Mouse (Mus musculus) forebrain, embryonic 13.5 days (tissue): ENCODE measurements around the gene 5730596B20Rik. TPM values are rescaled to one million over a fixed set of nuclear protein-coding genes. Genes with fewer than 3 reads are reported as not detected.

ENCODE experiments used
- ATAC-seq: fragments of 200-750 bp; cut with Nextera tagmentation; 2 replicates; pipeline ENCODE4 v1.8.0; 2017
- H3K27ac ChIP-seq: fragments of 300-500 bp; sonication (generic); 2 replicates; pipeline ENCODE4 v1.5.1; 2015; ENCODE audit warnings: inconsistent platforms, mild to moderate bottlenecking, moderate library complexity
- H3K27me3 ChIP-seq: fragments of 300-500 bp; sonication (generic); 2 replicates; pipeline ENCODE4 v1.6.1; 2015; ENCODE audit warnings: mild to moderate bottlenecking, inconsistent platforms
- H3K36me3 ChIP-seq: fragments of 300-500 bp; sonication (generic); 2 replicates; pipeline ENCODE4 v1.6.1; 2015; ENCODE audit warnings: mild to moderate bottlenecking, inconsistent platforms; ENCODE audit not compliant: poor library complexity, severe bottlenecking
- H3K4me1 ChIP-seq: fragments of 300-500 bp; sonication (generic); 2 replicates; pipeline ENCODE4 v1.6.1; 2015; ENCODE audit warnings: inconsistent platforms
- H3K4me2 ChIP-seq: fragments of 300-500 bp; sonication (generic); 2 replicates; pipeline ENCODE4 v1.6.1; 2015; ENCODE audit warnings: inconsistent platforms, mild to moderate bottlenecking, moderate library complexity
- H3K4me3 ChIP-seq: fragments of 300-500 bp; sonication (generic); 2 replicates; pipeline ENCODE4 v1.5.1; 2015; ENCODE audit warnings: mild to moderate bottlenecking, inconsistent platforms
- H3K9ac ChIP-seq: fragments of 300-500 bp; sonication (generic); 2 replicates; pipeline ENCODE4 v1.6.1; 2015; ENCODE audit warnings: mild to moderate bottlenecking, inconsistent platforms
- H3K9me3 ChIP-seq: fragments of 300-500 bp; sonication (generic); replicated peaks from 2 replicates; pipeline ENCODE4 v1.6.1; 2016; ENCODE audit warnings: inconsistent platforms
- WGBS: fragments of 180-500 bp; shearing (Covaris S2); methylation state at CpG from one replicate; pipeline ENCODE4 v1.1.7; 2015; 5-methylcytosine and 5-hydroxymethylcytosine counted together
- polyA plus RNA-seq: library from polyadenylated mRNA; unstranded; fragments of >200 nt; fragmentation: Nextera tagmentation; extraction: Ambion mirVana; gene quantifications from 2 replicates; pipeline ENCODE4 v1.2.1, GENCODE M21; 2015

Gene 5730596B20Rik
- polyA plus RNA-seq, 1 experiment from 2014 or later = not detected

DNA sequence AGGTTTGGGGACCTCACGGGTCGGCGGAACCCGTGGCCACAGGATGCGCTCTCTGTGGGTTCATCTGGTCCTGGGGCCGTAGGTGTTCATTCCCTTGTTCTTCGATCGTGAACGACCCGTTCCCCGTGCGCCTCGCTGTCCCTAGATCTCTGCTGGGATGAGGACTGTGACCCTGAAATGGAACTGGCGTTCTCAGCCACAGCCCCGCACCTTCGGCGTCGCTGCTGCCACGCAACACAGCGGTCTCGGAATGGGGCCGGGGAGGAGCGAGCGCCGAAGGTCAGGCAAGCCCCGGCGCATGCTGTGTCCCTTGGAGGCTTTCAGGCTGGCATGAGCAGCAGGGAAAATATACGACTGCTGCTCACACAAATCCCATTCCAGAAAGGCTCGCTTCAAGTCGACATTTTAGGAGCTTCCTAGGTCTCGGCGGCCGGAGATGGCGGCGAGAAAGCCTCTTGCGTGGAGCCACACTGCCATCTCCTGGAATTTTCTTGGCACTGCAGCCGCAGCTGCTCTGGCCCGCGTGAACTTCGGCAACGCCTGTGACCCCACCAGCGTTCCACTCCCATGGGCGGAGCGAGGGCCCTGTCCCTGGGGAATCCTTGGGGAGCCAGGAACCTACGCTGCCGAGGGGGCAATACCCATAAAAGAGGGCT, 44.2 kb downstream of the 5730596B20Rik start, which contains the start of gene Hoxa7:
Gene Hoxa7 (minus strand): TSS at position 518 of the 656 bp plus-strand sequence.
- Histone ChIP-seq H3K4me1 (peaks cover 17% of the 10 kb centered on the region), H3K9me3 (no peaks in the 10 kb centered on the region), H3K9ac (peak within 1 kb of the TSS; percentile 52), H3K4me2 (peak within 1 kb of the TSS; percentile 72), H3K27me3 (peaks cover 100% of the 10 kb centered on the region), H3K4me3 (peak within 1 kb of the TSS; percentile 44), H3K27ac (no peak within 1 kb of the TSS), H3K36me3 (no peaks in the 10 kb centered on the region)
- ATAC-seq = peak; percentile 61
- WGBS = under 1% methylated on average over 46 of the region's 46 CpGs

DNA sequence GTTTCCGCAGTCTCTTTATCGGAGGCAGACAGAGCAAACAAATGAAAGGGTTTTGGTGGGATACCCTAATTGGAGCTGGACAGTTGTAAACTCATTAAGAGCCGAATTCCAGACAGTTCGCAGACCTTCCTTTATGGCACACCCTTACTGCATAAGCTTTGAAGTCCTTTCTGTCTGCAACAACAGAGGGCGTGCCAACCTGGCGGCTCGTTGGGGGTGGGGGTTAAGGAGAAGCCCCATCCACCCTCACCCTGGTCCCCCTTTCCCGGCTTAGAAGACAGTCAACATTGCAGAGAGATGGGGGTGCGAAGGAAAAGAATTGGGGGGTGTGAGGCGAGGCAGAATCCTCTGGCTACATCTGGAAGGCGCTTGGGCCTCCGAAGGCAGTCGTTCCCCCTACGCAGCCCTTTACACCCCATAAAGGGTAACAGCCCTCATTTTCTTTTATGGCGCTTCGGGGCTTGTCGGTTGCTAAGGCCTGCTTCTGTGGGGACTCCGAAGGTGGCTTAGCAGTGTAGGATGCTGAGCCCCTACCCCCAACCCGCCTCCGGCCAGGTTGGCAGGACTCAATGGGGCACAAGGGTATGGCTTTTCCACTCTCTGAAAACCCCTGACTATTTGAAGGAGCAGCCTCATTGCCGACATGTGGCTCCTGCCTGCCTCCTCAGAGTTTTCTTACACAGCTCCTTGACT, 44.8 kb downstream of the 5730596B20Rik start:
- no peaks in the 10 kb centered on the region for H3K9me3 ChIP-seq
- H3K4me3 ChIP-seq = peak overlapping the region; percentile 44

DNA sequence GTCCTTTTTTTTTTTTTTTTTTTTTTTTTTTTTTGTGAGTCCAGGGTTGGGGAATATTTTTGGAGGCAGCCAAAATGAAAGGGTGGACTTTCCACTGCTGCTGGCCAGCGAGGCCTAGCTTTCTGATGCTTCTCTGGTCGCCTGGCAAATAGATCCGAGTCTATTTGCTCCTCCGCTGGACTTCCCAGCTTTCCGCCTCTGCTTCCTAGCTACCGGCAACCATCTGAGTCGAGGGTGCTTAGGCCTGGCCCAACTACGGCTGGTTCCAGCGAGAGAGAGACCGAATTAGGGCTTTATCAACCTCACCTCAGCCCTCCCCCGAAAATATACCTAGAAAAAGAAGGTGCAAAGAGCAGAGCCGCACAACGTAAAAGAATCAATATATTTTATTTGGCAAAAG, 45.4 kb downstream of the 5730596B20Rik start:
- Histone ChIP-seq H3K4me3 (no peak overlapping the region), H3K9ac (no peak overlapping the region), H3K27me3 (peaks cover 100% of the 10 kb centered on the region), H3K27ac (no peak overlapping the region), H3K9me3 (no peaks in the 10 kb centered on the region), H3K4me1 (peaks cover 7% of the 10 kb centered on the region), H3K36me3 (no peaks in the 10 kb centered on the region), H3K4me2 (no peak overlapping the region)
- 7% methylated on average over 13 of the region's 13 CpGs for WGBS
- ATAC-seq = no peak

More for the DNA sequence above, 44.8 kb downstream of the 5730596B20Rik start:
- peaks cover 13% of the 10 kb centered on the region for H3K4me1 ChIP-seq
- H3K9ac ChIP-seq = no peak overlapping the region
- ATAC-seq = no peak
- H3K4me2 ChIP-seq = peak overlapping the region; percentile 72
- peaks cover 100% of the 10 kb centered on the region for H3K27me3 ChIP-seq
- 4% methylated on average over 21 of the region's 21 CpGs for WGBS
- H3K27ac ChIP-seq = no peak overlapping the region
- H3K36me3 ChIP-seq = no peaks in the 10 kb centered on the region

DNA sequence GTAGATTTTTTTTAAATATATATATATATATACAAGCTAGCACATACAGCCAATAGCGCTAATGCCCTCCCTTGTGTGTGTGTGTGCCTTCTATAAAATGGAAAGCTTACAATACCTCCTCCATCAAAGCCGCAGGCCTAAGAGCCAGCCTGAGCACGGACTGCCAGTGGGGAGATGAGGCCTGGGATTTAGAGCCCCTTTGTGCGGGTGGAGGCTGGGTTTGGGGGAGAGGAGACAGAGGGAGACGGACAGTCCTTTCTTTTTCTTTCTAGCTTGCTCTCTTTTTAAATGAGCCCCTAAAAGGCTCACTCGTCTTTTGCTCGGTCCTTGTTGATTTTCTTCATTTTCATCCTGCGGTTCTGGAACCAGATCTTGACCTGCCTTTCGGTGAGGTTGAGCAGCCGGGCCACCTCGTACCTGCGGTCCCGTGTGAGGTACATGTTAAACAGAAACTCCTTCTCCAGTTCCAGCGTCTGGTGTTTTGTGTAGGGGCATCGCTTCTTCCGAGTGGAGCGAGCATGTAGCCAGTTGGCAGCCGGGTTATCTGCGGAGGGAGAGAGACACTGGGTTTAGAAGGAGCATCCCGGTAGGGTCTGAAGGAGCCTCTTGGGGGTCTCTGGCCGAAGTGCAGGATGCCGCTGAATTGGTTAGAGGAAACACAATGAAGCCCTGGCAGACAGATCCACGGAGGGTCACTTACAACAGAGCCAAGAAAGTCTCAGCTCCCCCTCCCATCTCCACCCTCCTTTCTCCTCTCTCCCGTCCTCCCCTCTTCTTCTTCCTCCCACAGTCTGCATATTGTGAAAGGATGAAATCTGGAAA, 46.9 kb downstream of the 5730596B20Rik start:
- Histone ChIP-seq H3K4me2 (no peak overlapping the region), H3K27ac (no peak overlapping the region), H3K9ac (no peak overlapping the region), H3K27me3 (peaks cover 99% of the 10 kb centered on the region), H3K9me3 (no peaks in the 10 kb centered on the region), H3K4me1 (peaks cover 7% of the 10 kb centered on the region), H3K36me3 (no peaks in the 10 kb centered on the region), H3K4me3 (no peak overlapping the region)
- 1% methylated on average over 24 of the region's 24 CpGs for WGBS
- no peak for ATAC-seq

DNA sequence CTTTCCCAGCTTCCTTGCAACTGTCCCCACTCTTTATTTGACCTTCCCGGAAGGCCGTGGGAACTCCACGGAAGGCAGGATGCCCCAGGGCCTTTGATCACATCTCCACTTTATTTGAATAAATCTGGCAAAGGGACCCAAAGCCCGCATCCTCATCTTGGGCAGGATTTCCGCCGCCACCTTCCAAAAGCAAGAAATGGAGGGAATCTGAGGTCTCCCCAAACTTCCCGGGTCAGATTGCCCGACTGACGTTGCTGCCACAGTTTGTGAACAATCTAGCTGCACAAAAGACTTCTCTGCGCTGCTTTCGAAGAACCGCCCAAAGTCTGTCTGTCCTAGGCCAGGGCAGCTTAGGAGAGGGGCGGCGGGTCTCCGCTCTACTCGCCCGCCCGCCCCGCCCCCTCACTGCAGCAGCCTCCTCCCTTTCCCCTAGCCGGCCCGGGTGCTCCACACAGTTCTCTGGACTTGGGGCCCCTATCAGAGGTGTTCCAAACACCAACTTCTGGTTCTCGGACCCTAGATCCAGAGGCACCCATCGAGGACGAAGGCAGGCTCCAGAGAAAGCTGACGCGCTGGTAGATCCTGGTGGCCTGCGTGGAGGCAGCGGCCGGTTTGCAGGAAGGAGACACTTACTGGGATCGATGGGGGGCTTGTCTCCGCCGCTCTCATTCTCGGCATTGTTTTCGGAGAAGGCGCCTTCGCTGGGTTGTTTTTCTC, 47.8 kb downstream of the 5730596B20Rik start:
- Histone ChIP-seq H3K9me3 (no peaks in the 10 kb centered on the region), H3K27ac (no peak overlapping the region), H3K4me2 (no peak overlapping the region), H3K36me3 (no peaks in the 10 kb centered on the region), H3K9ac (no peak overlapping the region), H3K27me3 (peaks cover 99% of the 10 kb centered on the region), H3K4me3 (no peak overlapping the region), H3K4me1 (peaks cover 7% of the 10 kb centered on the region)
- no peak for ATAC-seq
- WGBS = 2% methylated on average over 36 of the region's 36 CpGs

DNA sequence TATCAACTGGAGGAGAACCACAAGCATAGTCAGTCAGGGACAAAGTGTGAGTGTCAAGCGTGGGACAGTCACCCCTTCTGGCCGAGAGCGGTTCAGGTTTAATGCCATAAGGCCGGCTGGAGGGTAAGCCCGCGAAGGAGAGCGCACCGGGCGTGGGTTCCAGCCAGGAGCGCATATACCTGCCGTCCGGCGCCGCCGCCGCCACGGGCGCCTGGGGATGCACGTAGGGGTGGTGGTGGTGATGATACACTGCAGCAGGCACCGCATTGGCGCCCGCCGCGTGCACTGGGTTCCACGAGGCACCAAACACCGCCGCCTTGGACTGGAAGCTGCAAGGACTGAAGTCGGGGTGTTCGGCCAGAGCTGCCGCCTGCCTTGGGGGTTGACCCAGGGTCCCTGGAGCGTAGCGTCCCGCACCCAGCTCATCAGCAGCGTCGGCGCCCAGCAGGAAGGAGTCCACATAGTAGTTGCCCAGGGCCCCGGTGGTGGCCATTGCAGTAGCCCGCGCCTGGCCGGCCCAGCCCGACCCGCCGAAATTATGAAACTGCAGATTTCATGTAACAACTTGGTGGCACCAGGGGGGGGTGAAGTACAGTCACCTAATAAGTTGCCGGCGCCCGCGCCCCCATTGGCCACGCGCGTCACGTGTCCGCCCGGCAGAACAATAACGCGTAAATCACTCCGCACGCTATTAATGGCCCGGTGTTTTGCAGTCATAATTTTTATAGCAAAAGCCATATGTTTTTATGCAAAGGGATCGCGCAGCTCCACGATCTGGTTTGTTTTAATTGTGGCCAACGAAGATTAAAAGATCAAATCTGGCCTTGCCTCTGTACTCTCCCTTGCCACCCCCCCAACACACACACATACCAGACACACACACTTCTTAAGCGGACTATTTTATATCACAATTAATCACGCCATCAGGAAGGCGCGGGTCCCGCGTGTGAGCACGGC, 48.6 kb downstream of the 5730596B20Rik start:
- 3% methylated on average over 69 of the region's 69 CpGs for WGBS
- peaks cover 7% of the 10 kb centered on the region for H3K4me1 ChIP-seq

DNA sequence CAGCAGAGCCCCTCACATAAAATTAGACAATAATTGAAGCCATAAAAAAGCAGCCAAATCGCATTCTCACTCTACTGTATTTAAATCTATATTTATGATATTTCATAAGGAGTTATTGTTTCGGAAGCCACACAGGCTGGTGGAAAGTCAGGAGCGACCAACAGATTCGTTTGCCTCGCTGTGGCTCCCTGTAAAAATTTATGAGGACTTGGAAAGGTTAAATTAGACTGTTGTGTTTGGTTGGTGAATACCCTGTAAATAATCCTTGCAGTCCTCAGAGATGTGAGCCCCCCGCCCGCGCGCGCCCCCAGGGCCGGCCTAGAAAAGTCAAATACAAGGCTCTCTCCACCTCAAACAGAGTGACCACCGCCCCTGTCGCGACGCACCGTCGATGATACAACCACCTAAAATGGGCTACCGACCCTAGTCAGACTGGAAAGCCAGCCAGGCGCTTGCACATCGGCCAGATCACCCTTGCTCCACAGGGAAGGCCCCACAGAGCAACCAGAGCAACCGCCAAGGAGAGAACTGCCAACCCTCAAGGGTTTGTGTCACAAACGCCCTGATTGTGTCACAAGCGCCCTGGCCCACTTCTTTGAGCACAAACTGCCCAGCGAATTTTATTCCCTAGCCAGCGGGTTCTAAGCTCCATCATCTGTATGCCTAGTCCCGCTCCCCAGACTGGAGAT, 49.4 kb downstream of the 5730596B20Rik start:
- Histone ChIP-seq H3K4me3 (no peak overlapping the region), H3K27me3 (peaks cover 97% of the 10 kb centered on the region), H3K27ac (no peak overlapping the region), H3K4me2 (no peak overlapping the region), H3K9me3 (no peaks in the 10 kb centered on the region), H3K36me3 (no peaks in the 10 kb centered on the region), H3K4me1 (peaks cover 3% of the 10 kb centered on the region), H3K9ac (no peak overlapping the region)
- no peak for ATAC-seq
- 3% methylated on average over 26 of the region's 26 CpGs for WGBS

More for the DNA sequence above, 48.6 kb downstream of the 5730596B20Rik start:
- Histone ChIP-seq H3K4me3 (no peak overlapping the region), H3K9ac (no peak overlapping the region), H3K9me3 (no peaks in the 10 kb centered on the region), H3K4me2 (no peak overlapping the region), H3K27ac (no peak overlapping the region), H3K27me3 (peaks cover 99% of the 10 kb centered on the region), H3K36me3 (no peaks in the 10 kb centered on the region)
- ATAC-seq = no peak

DNA sequence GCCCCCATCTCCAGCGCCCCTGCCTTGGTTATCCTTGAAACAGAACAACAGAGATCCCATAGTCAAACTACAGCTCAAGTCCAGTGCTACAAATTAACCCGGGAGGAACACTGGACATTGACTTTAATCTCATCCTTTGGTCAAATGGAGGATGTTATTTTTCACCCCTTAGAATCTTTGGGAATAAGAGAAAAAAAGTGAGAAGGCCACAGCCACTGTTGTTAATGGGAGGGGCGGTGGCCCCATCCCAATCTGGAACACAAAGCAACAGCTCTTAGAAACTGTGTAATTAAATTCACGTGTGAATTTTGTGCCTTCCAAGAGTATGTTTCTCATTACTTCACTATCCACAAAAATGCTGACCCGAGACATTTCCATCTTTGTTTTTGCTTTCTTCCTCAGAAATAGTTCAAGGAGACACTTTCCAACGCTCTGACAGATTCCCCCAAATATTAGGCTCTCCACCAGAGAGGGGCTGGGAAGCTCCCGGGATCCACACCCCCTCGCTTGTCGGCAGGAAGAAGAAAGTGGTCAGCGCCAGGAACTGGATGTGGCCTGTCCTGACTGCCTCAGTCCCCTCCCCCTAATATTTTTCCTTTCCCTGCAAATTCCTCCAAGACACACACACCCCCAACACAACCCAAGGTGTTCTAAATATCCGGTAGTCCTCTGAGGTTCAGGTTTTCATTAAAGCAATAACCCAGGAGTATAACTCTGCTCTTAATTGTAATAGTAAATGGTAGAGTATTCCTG, 50.3 kb downstream of the 5730596B20Rik start:
- Histone ChIP-seq H3K4me1 (no peaks in the 10 kb centered on the region), H3K9ac (no peak overlapping the region), H3K4me2 (no peak overlapping the region), H3K4me3 (no peak overlapping the region), H3K36me3 (no peaks in the 10 kb centered on the region), H3K27ac (no peak overlapping the region), H3K27me3 (peaks cover 97% of the 10 kb centered on the region), H3K9me3 (no peaks in the 10 kb centered on the region)
- 2% methylated on average over 11 of the region's 11 CpGs for WGBS
- no peak for ATAC-seq

DNA sequence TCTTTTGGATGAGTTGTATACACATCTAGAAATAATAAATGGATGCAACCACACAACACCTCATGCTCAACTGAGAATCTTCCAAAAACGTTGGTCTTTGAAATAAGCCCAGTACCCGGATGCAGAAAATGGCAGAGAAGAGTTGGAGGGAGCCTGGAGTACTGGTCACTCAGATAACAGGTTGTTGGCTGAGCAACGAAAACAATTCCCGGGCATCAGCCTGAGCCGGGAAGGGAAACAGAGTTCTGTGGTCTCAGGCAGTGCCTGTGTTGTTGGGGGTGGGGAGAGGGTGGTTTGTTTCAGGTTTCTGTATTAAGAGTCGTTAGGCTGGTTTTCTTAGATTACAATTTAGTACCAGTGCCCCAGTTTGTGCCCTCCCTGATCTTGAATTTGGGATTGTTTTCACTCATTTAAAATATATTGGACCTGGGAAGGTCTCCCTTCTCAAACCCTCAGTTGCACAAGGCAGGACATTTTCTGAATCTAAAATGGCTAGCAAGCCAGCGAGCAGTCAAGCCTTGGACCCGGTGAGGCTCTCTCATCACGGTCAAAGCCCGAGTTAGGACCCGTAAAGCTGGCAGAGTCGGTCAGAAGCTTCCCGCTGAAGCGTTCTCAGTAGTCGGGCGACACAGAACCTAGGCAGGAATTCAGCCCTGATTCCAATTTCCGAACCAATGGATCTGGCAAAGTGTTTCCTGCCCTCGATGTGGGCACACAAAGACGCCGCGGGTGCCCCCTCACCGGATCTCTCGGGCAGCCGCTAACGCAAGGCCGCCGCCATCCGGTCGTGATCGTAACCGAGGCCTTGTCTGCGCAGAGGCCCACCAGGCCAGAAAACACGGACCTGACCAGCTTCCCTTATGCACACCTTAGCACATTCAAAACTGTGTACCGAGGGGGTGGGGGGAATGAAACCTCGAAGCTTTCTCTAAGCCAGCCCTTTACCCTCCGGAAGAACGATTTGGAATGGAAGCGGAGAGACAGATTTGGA, 51.5 kb downstream of the 5730596B20Rik start:
- ATAC-seq = no peak
- Histone ChIP-seq H3K9ac (no peak overlapping the region), H3K27ac (no peak overlapping the region), H3K4me3 (no peak overlapping the region), H3K9me3 (no peaks in the 10 kb centered on the region), H3K4me1 (no peaks in the 10 kb centered on the region), H3K27me3 (peaks cover 97% of the 10 kb centered on the region), H3K36me3 (no peaks in the 10 kb centered on the region), H3K4me2 (no peak overlapping the region)
- 1% methylated on average over 38 of the region's 38 CpGs for WGBS
